Mouse (Mus musculus) CD4-positive, CD25-positive, alpha-beta regulatory T cell, adult 4 months (primary cell): ENCODE measurements around the gene Gm49396. TPM values are rescaled to one million over a fixed set of nuclear protein-coding genes. Genes with fewer than 3 reads are reported as not detected.

ENCODE experiments used
- ATAC-seq: one replicate; pipeline ENCODE4 v1.8.0; 2017
- polyA plus RNA-seq, 2 experiments: library from polyadenylated mRNA; unstranded; fragments of 100-300 nt; shearing (Covaris generic); gene quantifications; one replicate each; pipeline ENCODE4 v1.2.1; 2017

Gene Gm49396
- 100 to 1,000 TPM in 1 of 2 experiments, 10 to 100 TPM in 1; 85.4 to 105 TPM for polyA plus RNA-seq

- ATAC-seq = peak; percentile 66
These were observed at the start of gene Gm49396, which contains the start of the genes U2af1l4 and Psenen for GRCm38 (mm10) chr7:30563117-30563905. Gm49396 (plus strand) TSS chr7:30563344. U2af1l4 (plus strand) TSS chr7:30563301. Psenen (minus strand) TSS chr7:30563627.

DNA sequence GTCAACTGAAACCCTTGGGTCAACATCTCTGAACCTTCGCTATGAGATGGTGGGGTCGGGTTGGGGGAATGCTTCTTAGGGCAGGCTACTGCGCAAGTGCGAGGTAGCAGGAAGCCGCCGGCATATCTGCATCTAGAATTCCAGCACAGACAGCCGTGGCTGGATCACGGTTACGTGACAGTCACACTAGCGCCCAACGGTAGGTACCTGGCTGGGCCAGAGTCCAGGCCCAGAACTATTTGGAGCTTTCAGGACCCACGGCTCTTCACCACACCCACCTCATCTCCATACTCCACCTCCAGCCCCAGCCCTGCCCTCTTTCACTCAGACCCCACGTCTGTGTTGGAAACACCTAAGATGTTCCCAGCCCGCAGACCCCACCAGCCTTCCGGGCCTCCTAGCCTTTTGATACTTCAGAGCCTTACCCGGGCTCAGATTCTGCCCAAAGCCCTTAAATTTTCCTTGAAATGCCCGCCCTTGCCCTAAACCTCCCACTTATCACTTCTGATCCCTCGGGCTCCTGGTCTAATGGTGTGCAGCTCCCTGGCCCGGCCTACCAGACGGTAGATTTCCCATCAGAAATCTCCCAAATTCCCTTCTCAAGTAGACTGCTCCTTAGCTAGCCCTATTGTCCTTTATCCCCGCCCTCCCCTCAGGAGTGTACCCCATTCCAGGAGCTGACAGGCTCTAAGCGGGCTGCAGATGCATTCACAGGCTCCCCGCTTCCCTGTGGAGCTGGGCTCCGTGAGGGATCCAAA is 48.0 kb upstream of the Gm49396 start:
- ATAC-seq = no peak

GRCm38 (mm10) chr7:30518325-30518724 is 44.8 kb upstream of the Gm49396 start:
- no peak for ATAC-seq

GRCm38 (mm10) chr7:30520396-30520795 is 42.7 kb upstream of the Gm49396 start:
- ATAC-seq = no peak

DNA sequence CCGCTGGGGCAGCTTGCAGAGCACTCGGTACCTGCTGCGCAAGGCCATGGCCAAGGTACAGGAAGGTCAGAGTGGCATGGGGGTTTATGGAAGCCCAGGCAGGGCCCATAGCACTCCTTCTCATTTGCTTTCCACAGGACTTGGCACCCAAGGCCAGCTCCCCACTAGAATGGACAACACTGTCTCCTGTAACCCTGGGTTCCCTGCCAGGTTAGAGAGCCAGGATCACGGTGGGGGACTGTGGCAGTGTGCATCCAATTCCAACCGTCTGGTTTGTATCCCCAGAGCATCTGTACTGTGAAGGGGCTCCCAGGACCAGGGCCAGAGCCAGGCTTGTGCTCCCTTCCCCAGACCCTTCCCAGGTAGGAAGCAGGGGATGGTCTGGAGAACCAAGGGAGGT is 42.3 kb upstream of the Gm49396 start:
- ATAC-seq = no peak

- ATAC-seq = no peak
These were observed 40.3 kb upstream of the Gm49396 start for GRCm38 (mm10) chr7:30522871-30523270.

- no peak for ATAC-seq
These were observed 38.7 kb upstream of the Gm49396 start for GRCm38 (mm10) chr7:30524487-30524886.

DNA sequence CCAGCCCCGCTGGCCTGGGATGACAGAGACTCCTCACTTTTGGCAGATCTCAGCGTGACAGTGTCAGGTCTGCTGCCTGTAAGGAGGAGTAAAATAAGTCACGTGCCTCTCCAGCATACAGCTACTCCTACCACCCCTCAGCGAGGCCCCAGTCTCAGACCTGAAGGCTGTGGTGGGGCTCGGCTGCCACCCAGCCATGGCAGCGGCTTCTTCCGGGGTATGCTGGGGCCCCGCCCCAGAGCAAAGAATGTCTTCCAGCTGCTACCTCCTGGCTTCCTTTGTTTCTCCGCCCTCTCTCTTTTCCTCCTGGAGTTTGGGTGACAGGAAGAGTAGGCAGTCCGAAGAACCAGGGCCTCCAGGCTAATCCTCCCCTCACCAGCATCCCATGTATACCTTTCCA is 37.2 kb upstream of the Gm49396 start:
- no peak for ATAC-seq

GRCm38 (mm10) chr7:30526399-30526798 is 36.7 kb upstream of the Gm49396 start:
- ATAC-seq = no peak

DNA sequence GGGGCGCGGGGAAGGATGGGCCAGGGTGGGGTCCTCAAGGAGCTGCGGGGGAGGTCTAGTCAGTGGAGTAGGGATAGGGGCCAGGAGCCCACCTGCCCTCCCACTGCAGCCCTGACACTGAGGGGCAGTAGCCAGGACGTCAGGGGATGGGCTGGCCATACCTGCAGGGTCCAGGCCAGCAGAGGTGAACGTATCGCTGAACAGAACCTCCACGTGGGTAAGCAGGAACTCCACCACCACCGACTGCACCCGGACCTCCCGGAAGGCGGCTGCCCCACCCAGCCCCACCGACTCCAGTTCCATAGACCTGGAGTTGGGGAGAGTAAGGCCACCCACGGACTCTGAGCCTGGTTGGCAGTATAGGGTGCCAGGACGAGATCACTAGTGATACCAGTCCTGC is 36.2 kb upstream of the Gm49396 start:
- ATAC-seq = no peak

DNA sequence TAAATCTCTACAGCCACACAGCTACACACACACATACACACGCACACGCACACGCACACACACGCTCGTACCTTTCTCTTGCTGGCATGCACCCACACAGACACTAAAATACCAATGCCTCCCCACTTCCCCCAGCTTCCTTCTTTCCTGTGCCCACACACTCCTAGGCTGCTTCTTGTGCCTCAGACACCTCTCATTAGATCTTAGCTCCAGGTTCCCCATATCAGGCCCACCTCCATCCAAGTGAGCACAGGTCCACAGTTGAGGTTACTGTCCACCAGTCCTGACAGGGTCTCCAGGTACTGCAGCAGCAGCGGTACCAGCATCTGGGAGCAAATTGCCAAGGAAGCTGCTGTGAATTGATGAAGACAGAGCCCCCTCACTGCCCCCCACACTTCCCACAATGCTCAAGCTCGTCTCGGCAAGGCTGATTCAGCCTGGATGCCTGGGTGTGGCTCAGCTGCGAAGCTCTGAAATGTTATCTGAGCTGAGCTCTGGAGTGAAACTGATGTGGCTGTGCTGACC is 31.8 kb upstream of the Gm49396 start:
- ATAC-seq = no peak

DNA sequence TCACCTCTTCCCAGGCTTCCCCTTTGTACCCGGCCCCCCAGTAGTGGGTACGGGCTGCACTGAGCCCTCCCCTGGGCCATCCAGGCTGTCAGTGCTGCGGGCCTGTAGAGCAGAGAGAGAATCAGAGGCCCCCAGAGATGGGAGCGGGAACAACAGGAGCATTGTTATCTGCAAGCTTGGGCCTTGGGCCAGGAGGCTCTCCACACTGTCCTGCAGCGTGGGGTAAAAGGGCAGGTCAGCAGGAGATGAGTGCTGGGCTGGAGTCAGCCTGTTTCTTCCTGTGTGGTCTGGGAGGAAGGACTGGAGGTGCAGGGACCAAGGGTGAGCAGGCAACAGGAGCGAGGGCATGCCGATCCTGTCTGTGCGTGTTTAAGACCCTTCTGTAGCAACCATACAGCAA is 30.2 kb upstream of the Gm49396 start:
- no peak for ATAC-seq

- ATAC-seq = no peak
These were observed 29.1 kb upstream of the Gm49396 start for GRCm38 (mm10) chr7:30533941-30534632.

- ATAC-seq = peak; percentile 95
These were observed 28.2 kb upstream of the Gm49396 start, which contains the start of gene Arhgap33 for GRCm38 (mm10) chr7:30534633-30535577. Arhgap33 (minus strand) TSS chr7:30535060.

- no peak for ATAC-seq
These were observed 22.6 kb upstream of the Gm49396 start for GRCm38 (mm10) chr7:30540572-30540971.

- ATAC-seq = no peak
These were observed 18.8 kb upstream of the Gm49396 start for GRCm38 (mm10) chr7:30544327-30544726.

DNA sequence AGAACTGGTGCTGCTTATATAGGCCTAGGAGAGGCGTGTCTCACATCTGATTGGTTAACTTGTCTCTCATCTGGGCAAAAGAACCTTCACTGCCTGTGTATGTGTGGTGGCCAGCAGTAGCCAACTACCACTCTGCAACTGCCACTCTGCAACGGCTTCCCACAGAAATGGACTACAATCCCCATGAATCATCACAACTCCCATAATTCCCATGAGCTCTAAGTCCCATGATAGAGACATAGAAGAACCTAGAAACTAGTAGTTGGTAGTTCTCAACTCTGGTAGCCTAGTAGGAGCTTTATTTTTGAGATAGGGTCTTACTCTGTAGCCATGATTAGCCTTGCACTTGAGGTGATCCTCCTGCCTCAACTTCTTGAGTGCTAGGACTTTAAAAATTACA is 13.3 kb upstream of the Gm49396 start:
- ATAC-seq = no peak

DNA sequence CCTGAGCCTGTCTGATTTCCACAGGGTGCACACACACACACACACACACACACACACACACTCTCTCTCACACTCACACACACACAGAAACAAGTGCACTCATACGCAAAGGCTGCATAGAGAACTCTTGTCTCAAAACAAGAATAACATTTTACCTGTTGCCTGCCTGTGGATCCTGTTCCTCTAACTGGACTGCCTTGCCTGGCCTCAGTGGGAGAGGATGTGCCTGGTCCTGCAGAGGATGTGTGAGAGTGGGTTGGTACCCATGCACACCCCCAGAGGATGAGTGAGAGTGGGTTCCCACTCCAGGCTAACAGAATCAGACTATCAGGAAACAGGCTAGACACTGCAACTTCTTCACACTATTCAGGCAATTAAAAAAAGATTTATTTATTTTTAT is 12.5 kb upstream of the Gm49396 start:
- no peak for ATAC-seq

DNA sequence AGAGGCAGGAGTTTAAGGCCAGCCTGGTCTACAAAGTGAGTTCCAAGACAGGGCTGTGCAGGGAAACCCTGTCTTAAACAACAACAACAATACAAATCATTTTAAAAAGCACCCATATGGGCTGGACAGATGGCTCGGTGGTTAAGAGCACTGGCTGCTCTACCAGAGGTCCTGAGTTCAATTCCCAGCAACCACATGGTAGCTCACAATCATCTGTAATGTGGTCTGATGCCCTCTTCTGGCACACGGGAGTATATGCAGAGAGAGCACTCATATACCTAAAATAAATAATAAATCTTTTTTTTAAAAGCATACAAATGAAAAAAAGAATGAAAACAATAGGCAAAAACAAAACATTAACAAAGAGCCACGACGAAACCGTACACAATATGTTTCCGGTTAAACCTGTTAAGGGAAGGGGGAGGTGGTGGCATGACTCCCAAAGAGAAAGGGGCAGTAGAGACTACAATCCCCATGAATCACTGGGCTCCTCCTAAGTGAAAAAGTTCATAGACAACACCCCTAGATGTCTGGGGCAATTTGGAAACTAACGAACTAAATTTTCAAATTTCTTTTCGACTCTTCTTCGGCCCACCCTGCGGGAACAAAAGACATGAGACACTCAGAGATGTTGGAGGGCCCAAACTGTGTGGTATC is 11.6 kb upstream of the Gm49396 start:
- ATAC-seq = peak; percentile 67

DNA sequence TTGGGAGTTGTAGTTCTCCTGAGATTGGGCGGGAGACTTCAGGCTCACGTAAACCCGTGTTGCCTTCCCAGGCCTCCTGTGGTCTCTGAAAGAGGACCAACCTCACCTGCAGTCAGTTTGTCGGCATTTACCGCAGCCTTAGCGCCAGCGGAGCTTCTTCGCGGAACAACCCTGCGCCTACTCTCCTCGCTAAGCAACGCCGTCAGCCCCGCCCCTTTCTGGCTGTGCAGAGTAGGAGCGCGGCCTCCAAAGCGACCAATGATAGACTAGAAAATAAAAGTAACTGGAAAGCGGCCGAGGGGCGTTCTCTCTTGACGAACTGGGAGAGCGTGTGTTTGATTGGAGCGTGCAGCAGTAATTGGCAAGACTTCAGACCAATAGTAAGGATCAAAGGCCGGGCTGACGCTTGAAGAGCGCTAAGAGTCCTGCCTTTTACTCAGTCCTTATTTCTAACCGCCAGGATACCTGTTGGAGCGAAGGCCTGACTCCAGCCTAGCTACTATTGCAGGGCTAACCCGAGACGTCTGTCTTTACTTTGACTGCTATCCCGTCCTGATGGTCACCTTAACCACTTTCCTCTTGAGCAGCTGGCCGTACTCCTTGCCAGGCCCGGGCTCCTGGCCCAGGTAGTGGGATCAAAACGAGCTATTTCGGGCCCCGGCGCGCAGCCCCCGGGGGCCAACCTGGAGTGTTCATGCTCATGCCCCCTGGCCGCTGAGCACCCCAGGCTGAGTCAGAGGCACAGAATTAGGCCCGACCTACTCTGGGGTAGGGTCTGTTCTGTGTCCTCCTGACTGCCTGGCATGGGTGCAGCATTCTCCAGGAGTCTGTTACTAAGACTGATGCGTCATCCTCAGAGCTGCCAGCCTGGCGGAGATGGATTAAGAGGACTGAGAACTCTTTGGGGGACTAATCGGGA is 10.8 kb upstream of the Gm49396 start, which contains the start of the genes Hspb6 and Proser3:
Gene Hspb6, plus strand, starts transcription at position 77 of the 919 bp plus-strand sequence.
Gene Proser3, minus strand, starts transcription at position 198 of the 919 bp plus-strand sequence.
- peak; percentile 92 for ATAC-seq
